Comparison of ENCODE assay signal across 8 mouse cellular contexts in genomic region chr9:59036159-59036731, GRCm38 (mm10). TPM values are rescaled to one million over a fixed set of nuclear protein-coding genes. Genes with fewer than 3 reads are reported as not detected.
DNase-seq lines count a peak whose midpoint lies in the region; ATAC-seq lines count a peak whose summit lies in the region.

Neo1 (minus strand) TSS chr9:59036441.

- peak; percentile 8 to 24 for DNase-seq in spleen, adult 18-20 months
- no peak for DNase-seq in spleen, adult 12 weeks (ENCODE audit: low spot score)
- DNase-seq in forebrain, embryonic 10.5 days (ENCODE audit: extremely low spot score, low spot score) = peak; percentile 90
- DNase-seq in kidney, postnatal 14 days = peak; percentile 95
- DNase-seq in liver, embryonic 11.5 days (ENCODE audit: low spot score) = peak; percentile 78
- peak; percentile 49 for DNase-seq in thymus, postnatal 0 days (ENCODE audit: low spot score)

- peaks cover 5% of the 10 kb centered on the region; the same call in 1 of the 2 replicates for H3K36me3 ChIP-seq in forebrain, embryonic 10.5 days (replicated peaks)
- no peaks in the 10 kb centered on the region for H3K36me3 ChIP-seq in heart, embryonic 13.5 days
- H3K36me3 ChIP-seq in liver, embryonic 11.5 days (ENCODE audit: control insufficient read depth, insufficient read depth, low read length) = no peaks in the 10 kb centered on the region
- no peaks in the 10 kb centered on the region for H3K36me3 ChIP-seq in neural tube, embryonic 15.5 days

- H3K9me3 ChIP-seq in forebrain, embryonic 10.5 days = peaks cover 4% of the 10 kb centered on the region; the same call in 1 of the 2 replicates
- H3K9me3 ChIP-seq in heart, embryonic 13.5 days = 0 out of 2 replicates have a peak, but pooled peaks cover 4% of the 10 kb centered on the region
- H3K9me3 ChIP-seq in liver, embryonic 11.5 days (ENCODE audit: control insufficient read depth, low read length) = no peaks in the 10 kb centered on the region
- no peaks in the 10 kb centered on the region for H3K9me3 ChIP-seq in neural tube, embryonic 15.5 days (replicated peaks)

- peak within 1 kb of the TSS; percentile 97 for H3K4me3 ChIP-seq in forebrain, embryonic 10.5 days
- H3K4me3 ChIP-seq in heart, embryonic 13.5 days = peak within 1 kb of the TSS; percentile 96
- H3K4me3 ChIP-seq in liver, embryonic 11.5 days (ENCODE audit: low read depth, low read length) = peak within 1 kb of the TSS; percentile 63
- peak within 1 kb of the TSS; percentile 94 for H3K4me3 ChIP-seq in neural tube, embryonic 15.5 days (replicated peaks)

- ATAC-seq in heart, embryonic 13.5 days (ENCODE audit: extremely low read depth, insufficient number of reproducible peaks, low FRiP score, low TSS enrichment) = peak; percentile 79
- peak; percentile 76 for ATAC-seq in liver, embryonic 11.5 days (replicated peaks; ENCODE audit: low FRiP score)
- ATAC-seq in neural tube, embryonic 15.5 days (ENCODE audit: low FRiP score) = peak; percentile 94

- H3K4me1 ChIP-seq in forebrain, embryonic 10.5 days = peaks cover 52% of the 10 kb centered on the region
- peaks cover 46% of the 10 kb centered on the region for H3K4me1 ChIP-seq in heart, embryonic 13.5 days
- no peaks in the 10 kb centered on the region for H3K4me1 ChIP-seq in liver, embryonic 11.5 days (replicated peaks; ENCODE audit: control insufficient read depth, insufficient read depth, low read length)
- H3K4me1 ChIP-seq in neural tube, embryonic 15.5 days = peaks cover 30% of the 10 kb centered on the region

- H3K9ac ChIP-seq in heart, embryonic 13.5 days = peak within 1 kb of the TSS; percentile 98
- peak within 1 kb of the TSS; percentile 75 for H3K9ac ChIP-seq in liver, embryonic 11.5 days (ENCODE audit: low read depth, low read length)
- H3K9ac ChIP-seq in neural tube, embryonic 15.5 days (replicated peaks) = peak within 1 kb of the TSS; percentile 95

- peak within 1 kb of the TSS; percentile 89 for H3K4me2 ChIP-seq in heart, embryonic 13.5 days
- peak within 1 kb of the TSS; percentile 81 for H3K4me2 ChIP-seq in liver, embryonic 11.5 days
- H3K4me2 ChIP-seq in neural tube, embryonic 15.5 days = peak within 1 kb of the TSS; percentile 88

- under 1% methylated on average over 55 of the region's 86 CpGs for WGBS in forebrain, embryonic 10.5 days
- WGBS in heart, embryonic 13.5 days = under 1% methylated on average over 30 of the region's 86 CpGs
- under 1% methylated on average over 45 of the region's 86 CpGs for WGBS in liver, embryonic 11.5 days
- 0% methylated on average over 55 of the region's 86 CpGs for WGBS in neural tube, embryonic 15.5 days

- H3K27ac ChIP-seq in forebrain, embryonic 10.5 days = peak within 1 kb of the TSS; percentile 98
- H3K27ac ChIP-seq in heart, embryonic 13.5 days (replicated peaks) = peak within 1 kb of the TSS; percentile 99
- H3K27ac ChIP-seq in liver, embryonic 11.5 days (ENCODE audit: low read depth, low read length) = peak within 1 kb of the TSS; percentile 90
- peak within 1 kb of the TSS; percentile 100 for H3K27ac ChIP-seq in neural tube, embryonic 15.5 days (replicated peaks)

- peaks cover 4% of the 10 kb centered on the region; the same call in 1 of the 2 replicates for H3K27me3 ChIP-seq in forebrain, embryonic 10.5 days (ENCODE audit: poor library complexity, severe bottlenecking)
- H3K27me3 ChIP-seq in heart, embryonic 13.5 days (replicated peaks) = no peaks in the 10 kb centered on the region
- peaks cover 30% of the 10 kb centered on the region for H3K27me3 ChIP-seq in liver, embryonic 11.5 days (replicated peaks; ENCODE audit: control insufficient read depth, insufficient read depth, low read length)
- H3K27me3 ChIP-seq in neural tube, embryonic 15.5 days (replicated peaks) = no peaks in the 10 kb centered on the region

RNA-seq across cellular contexts. Expression of gene Neo1, which starts in this region (rescaled TPM):
- 26.7 and 28.8 TPM in 2 replicates for polyA plus RNA-seq in forebrain, embryonic 10.5 days (2016; fragmentation: Nextera tagmentation; extraction: Ambion mirVana)
- 22.4 and 23.1 TPM in 2 replicates for polyA plus RNA-seq in heart, embryonic 13.5 days (2015; fragmentation: Nextera tagmentation; extraction: Ambion mirVana)
- polyA plus RNA-seq in liver, embryonic 11.5 days (2014; fragmentation: Nextera tagmentation; extraction: Ambion mirVana) = 11.5 and 14.6 TPM in 2 replicates
- polyA plus RNA-seq in neural tube, embryonic 15.5 days (2015; fragmentation: Nextera tagmentation; extraction: Ambion mirVana) = 40.8 and 44.1 TPM in 2 replicates
- polyA plus RNA-seq in thymus, postnatal 0 days (2015; fragmentation: Nextera tagmentation; extraction: Ambion mirVana) = 2.1 TPM in 2 replicates
